In the genomic region with DNA sequence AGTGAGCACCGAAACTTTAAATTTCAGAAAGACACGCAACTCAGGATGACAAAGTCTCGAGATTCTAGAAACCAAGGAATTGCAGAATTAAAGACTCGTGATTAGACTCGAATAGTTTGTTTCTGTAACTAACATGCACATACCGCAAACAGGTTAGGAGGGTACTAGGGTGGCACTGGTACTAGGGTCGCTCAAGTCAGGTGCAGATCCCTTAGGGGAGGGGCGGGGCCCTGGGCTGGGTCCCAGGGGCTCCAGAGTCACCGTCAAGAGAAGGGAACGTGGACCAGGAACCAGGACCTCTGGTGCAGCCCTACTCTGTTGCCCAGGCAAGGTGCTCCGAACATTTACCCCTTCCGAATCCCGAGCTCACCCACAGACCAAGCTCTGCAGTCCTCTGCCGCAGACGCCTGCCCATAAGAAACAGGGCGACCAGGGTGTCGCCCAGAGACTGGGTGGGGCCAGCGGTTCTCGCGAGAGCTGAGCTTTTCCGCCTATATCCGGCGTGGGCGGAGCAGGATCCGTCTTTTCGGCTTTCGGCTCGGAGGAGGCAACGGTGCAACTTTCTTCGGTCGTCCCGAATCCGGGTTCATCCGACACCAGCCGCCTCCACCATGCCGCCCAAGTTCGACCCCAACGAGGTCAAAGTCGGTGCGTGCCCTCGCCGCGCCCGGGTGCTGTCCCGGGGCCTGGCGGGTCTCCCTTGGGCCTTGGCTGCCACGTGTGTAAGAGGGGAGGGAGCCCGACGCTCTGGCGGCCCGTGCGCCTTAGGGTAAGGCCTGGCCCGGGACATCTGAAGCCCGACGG, we compare ENCODE assay signal across 8 mouse cellular contexts. TPM values are rescaled to one million over a fixed set of nuclear protein-coding genes. Genes with fewer than 3 reads are reported as not detected.
DNase-seq lines count a peak whose midpoint lies in the region; ATAC-seq lines count a peak whose summit lies in the region.

Rpl12 (plus strand) TSS at position 368 of the 804 bp plus-strand sequence.
Lrsam1 (minus strand) TSS at position 423 of the 804 bp plus-strand sequence.

- intact Hi-C loops in gastrocnemius, postnatal 14 days (cut with DNase I; ENCODE audit: low total_unique reads) = no loop called here
- intact Hi-C loops in left cerebral cortex, postnatal 14 days (cut with DNase I) = no loop called here

- DNase-seq in adipocyte (ENCODE audit: low spot score) = peak; percentile 96
- DNase-seq in embryo, embryonic 10 days (ENCODE audit: low spot score) = peak; percentile 95
- peak; percentile 97 for DNase-seq in gastrocnemius, postnatal 14 days
- DNase-seq in left cerebral cortex, postnatal 14 days (ENCODE audit: low spot score in 2 of 2) = peak; percentile 95
- peak; percentile 95 for DNase-seq in mesoderm, embryonic 11.5 days (ENCODE audit: low read depth, low spot score)
- peak; percentile 88 to 89 for DNase-seq in right cerebral cortex, postnatal 36 days (ENCODE audit: low spot score in 2 of 2)
- DNase-seq in yolk sac, embryonic 10.5 days (ENCODE audit: low spot score) = peak; percentile 94

- peak; percentile 88 for ATAC-seq in inflammation-experienced regulatory T-cells, adult 6 months

RNA-seq across cellular contexts. Expression of gene Rpl12, which starts in this region (rescaled TPM):
- total RNA-seq in gastrocnemius, postnatal 14 days (2021) = 100 to 1,000 TPM; 105 to 143 TPM
- 100 to 1,000 TPM in 1 of 3 experiments, 10 to 100 TPM in 2; 18.9 to 858 (median 48.2) TPM for polyA plus RNA-seq in inflammation-experienced regulatory T-cells, adult 6 months (2017; shearing (Covaris generic))
- 100 to 1,000 TPM; 117 to 120 TPM for total RNA-seq in left cerebral cortex, postnatal 14 days (2021)

RNA-seq across cellular contexts. Expression of gene Lrsam1, which starts in this region (rescaled TPM):
- 10 to 100 TPM; 12.0 to 12.2 TPM for total RNA-seq in gastrocnemius, postnatal 14 days (2021)
- polyA plus RNA-seq in inflammation-experienced regulatory T-cells, adult 6 months (2017; shearing (Covaris generic)) = 1 to 10 TPM; 4.2 to 7.3 (median 7.3) TPM
- 10 to 100 TPM; 31.1 to 40.6 TPM for total RNA-seq in left cerebral cortex, postnatal 14 days (2021)

Comparison
In these comparisons a context has a peak if more than half of its experiments do, and no peak if none do; other contexts are left out.
1. Peak in every context shown above with its lines: DNase-seq and ATAC-seq.